Mouse (Mus musculus): ENCODE measurements at regions not wholly inside any gene's neighbourhood (a gene's known extent, or its start where the extent isn't known, plus 50 kb on each side); places are given as distances from the start of the nearest gene placed in this dataset.
A peak's percentile ranks its signal among the peaks of the same experiment; 100 is the strongest.

- no peaks in the 10 kb centered on the region for H3K9me3 ChIP-seq (ENCODE audit: control insufficient read depth, low read length)
- DNase-seq (ENCODE audit: low spot score) (peak; percentile 58), ATAC-seq (ENCODE audit: low FRiP score, low read depth) (peak; percentile 44; the same call in 1 of the 2 replicates)
- no peaks in the 10 kb centered on the region for H3K27me3 ChIP-seq (ENCODE audit: control insufficient read depth, insufficient read depth, low read length)
- no peak overlapping the region for H3K27ac ChIP-seq (replicated peaks; ENCODE audit: low read depth, low read length)
- H3K36me3 ChIP-seq (ENCODE audit: control insufficient read depth, insufficient read depth, low read length), result no peaks in the 10 kb centered on the region
- no peaks in the 10 kb centered on the region for H3K4me1 ChIP-seq (ENCODE audit: control insufficient read depth, insufficient read depth, low read length)
- H3K9ac ChIP-seq (ENCODE audit: low read depth, low read length, severe bottlenecking), result no peak overlapping the region
- H3K4me2 ChIP-seq (replicated peaks; ENCODE audit: low read depth, low read length, severe bottlenecking), result no peak overlapping the region
- TF ChIP-seq POLR2A (IDR thresholded peaks at IDR 0.05; ENCODE audit: borderline replicate concordance, extremely low read depth, insufficient read depth, insufficient read length), result no peak
- WGBS, result 40% methylated on average over 6 of the region's 6 CpGs
- no peak overlapping the region for H3K4me3 ChIP-seq (replicated peaks; ENCODE audit: low read length)
These were observed 271.0 kb downstream of the Pax1 start for GRCm38 (mm10) chr2:147632737-147633136.

DNA sequence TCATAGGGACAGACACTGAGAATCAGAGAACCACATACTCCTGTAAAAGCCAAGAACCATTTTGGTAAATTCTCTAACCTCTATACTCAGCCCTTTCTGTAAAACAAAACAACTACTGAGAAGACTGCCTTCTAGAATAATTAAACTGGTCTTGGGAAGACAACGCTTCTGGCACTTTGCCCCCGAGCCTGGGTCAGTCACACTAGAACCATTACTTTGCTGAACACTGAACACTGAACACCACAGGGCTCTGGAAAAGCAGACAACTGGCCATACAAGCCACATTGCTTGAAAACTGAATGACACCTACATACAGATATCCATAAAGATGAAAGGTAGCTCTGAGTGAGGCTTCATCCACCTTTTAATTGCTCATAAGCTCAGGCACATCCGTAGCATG lies 268.0 kb downstream of the Pax1 start:
- no peaks in the 10 kb centered on the region for H3K27me3 ChIP-seq (ENCODE audit: control insufficient read depth, insufficient read depth, low read length)
- DNase-seq (ENCODE audit: low spot score) (no peak), ATAC-seq (ENCODE audit: low FRiP score, low read depth) (no peak)
- no peaks in the 10 kb centered on the region for H3K4me1 ChIP-seq (ENCODE audit: control insufficient read depth, insufficient read depth, low read length)
- no peak overlapping the region for H3K4me2 ChIP-seq (replicated peaks; ENCODE audit: low read depth, low read length, severe bottlenecking)
- no peak for TF ChIP-seq POLR2A (IDR thresholded peaks at IDR 0.05; ENCODE audit: borderline replicate concordance, extremely low read depth, insufficient read depth, insufficient read length)
- 70% methylated on average over 3 of the region's 3 CpGs for WGBS
- H3K9me3 ChIP-seq (ENCODE audit: control insufficient read depth, low read length), result no peaks in the 10 kb centered on the region
- no peak overlapping the region for H3K9ac ChIP-seq (ENCODE audit: low read depth, low read length, severe bottlenecking)
- no peak overlapping the region for H3K4me3 ChIP-seq (replicated peaks; ENCODE audit: low read length)
- no peak overlapping the region for H3K27ac ChIP-seq (replicated peaks; ENCODE audit: low read depth, low read length)
- H3K36me3 ChIP-seq (ENCODE audit: control insufficient read depth, insufficient read depth, low read length), result no peaks in the 10 kb centered on the region

DNA sequence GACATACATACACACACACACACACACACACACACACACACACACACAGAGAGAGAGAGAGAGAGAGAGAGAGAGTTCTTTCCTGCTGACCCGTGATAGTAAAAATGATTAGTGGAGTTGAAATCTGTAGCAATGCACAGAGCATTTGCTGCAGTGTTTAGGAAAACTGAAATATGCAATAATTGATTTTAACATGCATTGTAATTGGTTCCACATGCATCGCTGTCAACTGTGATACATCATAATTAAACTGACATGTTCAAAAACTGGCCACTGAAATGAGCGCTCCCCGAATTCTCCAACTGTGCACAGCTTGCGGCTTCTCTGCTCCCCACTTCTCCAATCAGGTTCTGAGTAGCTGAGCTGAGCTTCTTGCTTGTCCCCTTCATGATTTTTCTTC lies 265.4 kb downstream of the Pax1 start:
- Histone ChIP-seq H3K27me3 (ENCODE audit: control insufficient read depth, insufficient read depth, low read length) (no peaks in the 10 kb centered on the region), H3K4me1 (ENCODE audit: control insufficient read depth, insufficient read depth, low read length) (no peaks in the 10 kb centered on the region), H3K36me3 (ENCODE audit: control insufficient read depth, insufficient read depth, low read length) (no peaks in the 10 kb centered on the region), H3K27ac (replicated peaks; ENCODE audit: low read depth, low read length) (no peak overlapping the region), H3K9ac (ENCODE audit: low read depth, low read length, severe bottlenecking) (no peak overlapping the region), H3K4me3 (replicated peaks; ENCODE audit: low read length) (no peak overlapping the region), H3K9me3 (ENCODE audit: control insufficient read depth, low read length) (no peaks in the 10 kb centered on the region), H3K4me2 (replicated peaks; ENCODE audit: low read depth, low read length, severe bottlenecking) (no peak overlapping the region)
- TF ChIP-seq POLR2A (IDR thresholded peaks at IDR 0.05; ENCODE audit: borderline replicate concordance, extremely low read depth, insufficient read depth, insufficient read length), result no peak
- ATAC-seq (ENCODE audit: low FRiP score, low read depth) (no peak), DNase-seq (ENCODE audit: low spot score) (no peak)
- WGBS, result 66% methylated on average over 5 of the region's 5 CpGs

DNA sequence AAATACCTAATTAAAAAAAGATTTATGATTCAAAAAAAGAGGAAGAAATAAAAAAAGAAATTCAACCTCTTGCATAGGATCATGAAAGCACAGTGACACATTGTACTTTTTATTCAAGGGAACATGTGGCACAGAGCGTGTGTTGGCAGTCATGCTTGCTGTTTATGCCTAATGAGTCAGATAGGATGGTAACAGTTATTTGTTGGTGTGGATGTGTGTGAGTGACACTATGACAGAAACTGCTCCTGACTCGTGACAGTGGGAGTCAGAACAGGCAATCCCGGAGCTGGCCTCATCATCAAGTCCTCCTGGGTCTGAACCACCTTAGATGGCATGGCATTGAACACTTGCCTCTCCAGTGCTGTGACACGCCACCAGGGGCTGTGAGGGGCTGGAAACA lies 261.4 kb downstream of the Pax1 start:
- ATAC-seq (ENCODE audit: low FRiP score, low read depth), result no peak
- no peak overlapping the region for H3K27ac ChIP-seq (replicated peaks; ENCODE audit: low read depth, low read length)
- H3K4me2 ChIP-seq (replicated peaks; ENCODE audit: low read depth, low read length, severe bottlenecking), result no peak overlapping the region
- no peak overlapping the region for H3K4me3 ChIP-seq (replicated peaks; ENCODE audit: low read length)
- H3K9me3 ChIP-seq (ENCODE audit: control insufficient read depth, low read length), result no peaks in the 10 kb centered on the region
- H3K4me1 ChIP-seq (ENCODE audit: control insufficient read depth, insufficient read depth, low read length), result no peaks in the 10 kb centered on the region
- H3K27me3 ChIP-seq (ENCODE audit: control insufficient read depth, insufficient read depth, low read length), result no peaks in the 10 kb centered on the region
- no peak for TF ChIP-seq POLR2A (IDR thresholded peaks at IDR 0.05; ENCODE audit: borderline replicate concordance, extremely low read depth, insufficient read depth, insufficient read length)
- 77% methylated on average over 4 of the region's 4 CpGs for WGBS
- no peaks in the 10 kb centered on the region for H3K36me3 ChIP-seq (ENCODE audit: control insufficient read depth, insufficient read depth, low read length)
- H3K9ac ChIP-seq (ENCODE audit: low read depth, low read length, severe bottlenecking), result no peak overlapping the region
- DNase-seq (ENCODE audit: low spot score), result no peak

DNA sequence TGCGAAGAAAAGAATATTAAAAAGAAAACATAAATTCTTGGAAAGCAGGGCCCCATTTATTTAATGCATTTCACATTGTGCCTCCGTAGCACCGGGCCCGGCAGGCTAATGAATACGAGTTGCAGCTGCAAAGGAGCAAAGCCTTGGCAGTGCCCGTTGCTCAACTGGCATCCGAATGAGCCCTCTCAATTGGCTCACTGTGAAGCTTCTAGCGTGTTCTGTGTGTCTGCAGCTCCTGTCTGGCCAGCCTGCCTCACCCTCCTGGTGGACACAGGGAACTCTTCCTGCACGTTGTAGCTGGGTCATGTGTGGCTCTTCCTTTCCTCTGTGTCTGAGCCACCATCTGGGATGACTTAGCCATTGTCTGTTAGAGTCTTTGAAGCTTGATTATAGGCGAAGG lies 256.1 kb downstream of the Pax1 start:
- H3K4me1 ChIP-seq (ENCODE audit: control insufficient read depth, insufficient read depth, low read length), result peaks cover 3% of the 10 kb centered on the region; the same call in 1 of the 2 replicates
- TF ChIP-seq POLR2A (IDR thresholded peaks at IDR 0.05; ENCODE audit: borderline replicate concordance, extremely low read depth, insufficient read depth, insufficient read length), result no peak
- DNase-seq (ENCODE audit: low spot score) (no peak), ATAC-seq (ENCODE audit: low FRiP score, low read depth) (no peak)
- H3K9me3 ChIP-seq (ENCODE audit: control insufficient read depth, low read length), result no peaks in the 10 kb centered on the region
- WGBS, result 19% methylated on average over 10 of the region's 10 CpGs
- H3K36me3 ChIP-seq (ENCODE audit: control insufficient read depth, insufficient read depth, low read length), result no peaks in the 10 kb centered on the region
- no peaks in the 10 kb centered on the region for H3K27me3 ChIP-seq (ENCODE audit: control insufficient read depth, insufficient read depth, low read length)
- no peak overlapping the region for H3K9ac ChIP-seq (ENCODE audit: low read depth, low read length, severe bottlenecking)
- no peak overlapping the region for H3K4me3 ChIP-seq (replicated peaks; ENCODE audit: low read length)
- H3K4me2 ChIP-seq (replicated peaks; ENCODE audit: low read depth, low read length, severe bottlenecking), result no peak overlapping the region
- no peak overlapping the region for H3K27ac ChIP-seq (replicated peaks; ENCODE audit: low read depth, low read length)

DNA sequence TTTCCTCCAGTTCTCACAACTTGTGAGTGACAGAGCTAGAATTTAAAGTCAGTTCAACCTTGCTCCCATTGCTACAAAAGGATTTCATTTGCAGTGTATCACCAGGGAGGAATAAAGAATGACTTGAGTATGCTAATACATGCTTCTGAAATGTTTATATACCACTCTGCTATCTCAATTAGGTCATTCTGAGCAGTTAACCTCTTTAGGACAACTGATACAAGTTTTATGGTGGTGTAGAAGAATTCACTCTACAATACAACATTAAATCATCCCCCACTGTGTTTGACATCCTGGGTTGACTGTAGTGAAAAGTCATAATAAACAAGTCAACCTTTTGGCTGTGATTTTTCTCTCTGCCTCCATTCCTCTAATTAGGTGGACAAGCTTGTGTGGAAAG lies 248.6 kb downstream of the Pax1 start:
- Histone ChIP-seq H3K9me3 (ENCODE audit: control insufficient read depth, low read length) (no peaks in the 10 kb centered on the region), H3K4me3 (replicated peaks; ENCODE audit: low read length) (no peak overlapping the region), H3K4me2 (replicated peaks; ENCODE audit: low read depth, low read length, severe bottlenecking) (no peak overlapping the region), H3K9ac (ENCODE audit: low read depth, low read length, severe bottlenecking) (no peak overlapping the region), H3K36me3 (ENCODE audit: control insufficient read depth, insufficient read depth, low read length) (no peaks in the 10 kb centered on the region), H3K27ac (replicated peaks; ENCODE audit: low read depth, low read length) (no peak overlapping the region), H3K27me3 (ENCODE audit: control insufficient read depth, insufficient read depth, low read length) (no peaks in the 10 kb centered on the region), H3K4me1 (ENCODE audit: control insufficient read depth, insufficient read depth, low read length) (no peaks in the 10 kb centered on the region)
- ATAC-seq (ENCODE audit: low FRiP score, low read depth), result no peak
- TF ChIP-seq POLR2A (IDR thresholded peaks at IDR 0.05; ENCODE audit: borderline replicate concordance, extremely low read depth, insufficient read depth, insufficient read length), result no peak
- DNase-seq (ENCODE audit: low spot score), result no peak

All from limb, embryonic 14.5 days (tissue).